Mouse (Mus musculus): ENCODE measurements around the gene Use1.
A peak's percentile ranks its signal among the peaks of the same experiment; 100 is the strongest.

Gene Use1

DNA sequence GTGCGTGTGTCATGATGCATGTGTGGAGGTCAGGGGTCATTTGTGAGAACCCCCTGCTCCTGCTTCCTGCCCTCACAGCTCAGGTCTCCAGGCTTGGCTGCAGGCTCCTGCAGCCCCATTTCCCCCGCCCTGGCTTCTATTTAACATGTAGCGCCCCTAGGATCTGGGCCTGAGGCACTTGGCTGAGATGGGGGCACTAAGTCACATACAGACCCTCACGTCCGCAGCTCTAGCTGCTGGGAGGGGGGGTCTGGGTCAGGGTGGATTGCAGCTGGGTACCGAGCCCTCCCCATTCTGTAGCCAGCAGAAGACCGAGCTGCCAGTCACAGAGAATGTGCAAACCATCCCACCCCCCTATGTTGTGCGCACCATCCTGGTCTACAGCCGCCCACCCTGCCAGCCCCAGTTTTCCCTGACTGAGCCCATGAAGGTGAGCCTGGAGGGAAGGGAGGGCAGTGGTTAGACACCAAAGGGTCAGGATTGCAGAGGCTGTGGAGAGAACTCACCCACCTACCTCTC, 35.9 kb downstream of the Use1 start:
- no peak for DNase-seq (ENCODE audit: low spot score)

DNA sequence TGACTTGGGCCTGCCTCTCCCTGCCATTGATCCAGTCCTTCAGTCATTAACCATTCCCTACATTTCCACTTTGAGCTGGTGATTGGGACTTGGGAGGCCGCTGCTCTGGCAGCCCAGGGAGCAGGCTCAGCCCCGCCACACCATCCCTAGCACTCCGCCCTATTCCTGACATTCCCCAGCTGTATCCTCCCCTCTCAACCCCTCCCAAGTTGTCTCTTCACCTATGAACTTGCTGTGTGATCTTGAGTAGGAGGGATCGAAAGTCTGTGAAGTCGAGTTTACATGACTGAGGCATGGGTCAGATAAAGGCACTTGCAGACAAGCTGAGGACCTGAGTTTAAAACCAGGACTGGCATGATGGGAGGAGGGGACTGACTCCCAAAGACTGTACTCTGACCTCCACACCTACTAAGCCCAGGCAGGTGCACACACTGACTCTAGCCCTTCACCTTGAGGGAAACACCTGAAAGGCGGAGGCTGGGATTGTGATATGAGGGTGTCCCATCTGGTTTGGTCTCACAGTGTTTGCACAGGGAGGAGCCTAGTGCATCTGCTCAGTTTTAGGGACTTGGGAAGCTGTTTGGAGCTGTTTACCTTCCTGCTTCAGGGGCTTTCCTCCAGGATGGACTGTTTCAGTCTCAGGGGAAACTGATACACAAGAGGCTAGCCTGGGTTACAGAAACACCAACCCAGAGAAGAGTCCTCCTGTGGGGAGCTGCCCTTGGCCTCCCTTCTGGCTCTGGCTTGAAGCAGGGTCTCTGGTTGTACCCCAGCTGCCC, 36.6 kb downstream of the Use1 start:
- no peak for DNase-seq (ENCODE audit: low spot score)

DNA sequence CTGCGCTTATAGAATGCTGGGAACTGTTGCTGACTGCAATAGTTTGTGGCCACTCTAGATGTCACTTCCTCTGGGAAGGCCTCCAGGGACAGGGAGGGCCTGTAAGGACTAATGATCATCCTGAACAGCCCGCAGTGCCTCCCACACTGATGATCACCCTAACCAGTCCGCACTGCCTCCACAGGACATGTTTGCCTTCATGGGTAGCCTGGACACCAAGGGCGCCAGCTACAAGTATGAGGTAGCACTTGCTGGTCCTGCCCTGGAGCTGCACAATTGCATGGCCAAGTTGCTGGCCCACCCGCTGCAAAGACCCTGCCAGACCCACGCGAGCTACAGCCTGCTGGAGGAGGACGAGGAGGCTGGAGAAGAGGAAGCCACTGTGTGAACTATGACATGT, 37.4 kb downstream of the Use1 start:
- DNase-seq (ENCODE audit: low spot score), result no peak

DNA sequence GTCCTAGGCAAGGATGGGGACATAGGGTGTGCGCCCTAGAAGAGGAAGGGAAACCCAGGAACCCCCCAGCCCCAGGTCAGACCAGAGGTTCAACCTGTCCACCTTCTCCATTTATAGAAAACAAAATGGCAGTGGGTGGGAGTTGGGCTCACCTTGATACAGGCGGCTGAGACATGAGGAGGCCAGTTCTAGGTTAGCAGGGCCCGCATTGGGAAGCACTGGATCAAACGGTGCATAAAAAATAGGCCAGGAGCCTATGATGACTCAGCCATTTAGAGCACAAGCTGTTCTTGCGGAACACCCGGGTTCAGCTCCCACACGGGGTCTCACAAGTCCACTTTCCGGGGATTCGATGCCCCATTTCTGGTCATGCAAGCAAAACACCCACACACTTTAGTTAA, 38.3 kb downstream of the Use1 start:
- DNase-seq (ENCODE audit: low spot score), result no peak

DNA sequence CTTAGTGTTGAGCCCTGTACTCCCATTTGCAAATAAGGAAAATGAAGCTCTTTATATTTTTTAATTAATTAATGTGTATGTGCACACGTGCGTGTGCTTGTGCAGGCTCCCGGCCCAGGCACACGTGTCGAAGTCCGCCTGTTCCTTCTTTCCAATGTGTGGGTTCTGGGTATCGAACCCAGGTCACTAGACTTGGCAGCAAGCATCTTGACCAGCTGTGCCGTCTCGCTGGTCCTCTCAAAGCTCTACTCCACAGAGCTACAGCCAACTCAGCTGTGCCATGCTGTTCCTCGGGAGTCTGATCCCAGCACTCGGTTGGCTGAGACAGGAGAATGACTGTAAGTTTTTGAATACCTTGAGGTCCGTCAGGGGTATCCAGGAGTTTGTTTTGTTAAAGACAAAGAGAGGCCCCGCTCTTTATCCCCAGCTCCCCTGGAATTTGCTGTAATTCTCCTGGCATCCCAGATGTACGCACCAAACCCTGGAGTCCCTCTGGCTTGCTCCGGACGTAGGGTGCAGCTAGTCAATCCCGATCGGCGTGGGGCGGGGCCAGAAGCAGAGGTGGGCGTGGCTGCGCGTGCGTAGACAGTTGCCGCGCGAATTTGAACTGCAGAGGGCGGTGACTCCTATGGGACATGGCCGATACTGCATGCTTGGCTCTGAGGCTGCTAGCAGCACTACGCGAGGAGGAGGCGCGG, 38.9 kb downstream of the Use1 start, which contains the start of gene Ankle1:
Gene Ankle1 (plus strand): TSS at position 610 of the 698 bp plus-strand sequence.
- DNase-seq (ENCODE audit: low spot score), result peak; percentile 99

DNA sequence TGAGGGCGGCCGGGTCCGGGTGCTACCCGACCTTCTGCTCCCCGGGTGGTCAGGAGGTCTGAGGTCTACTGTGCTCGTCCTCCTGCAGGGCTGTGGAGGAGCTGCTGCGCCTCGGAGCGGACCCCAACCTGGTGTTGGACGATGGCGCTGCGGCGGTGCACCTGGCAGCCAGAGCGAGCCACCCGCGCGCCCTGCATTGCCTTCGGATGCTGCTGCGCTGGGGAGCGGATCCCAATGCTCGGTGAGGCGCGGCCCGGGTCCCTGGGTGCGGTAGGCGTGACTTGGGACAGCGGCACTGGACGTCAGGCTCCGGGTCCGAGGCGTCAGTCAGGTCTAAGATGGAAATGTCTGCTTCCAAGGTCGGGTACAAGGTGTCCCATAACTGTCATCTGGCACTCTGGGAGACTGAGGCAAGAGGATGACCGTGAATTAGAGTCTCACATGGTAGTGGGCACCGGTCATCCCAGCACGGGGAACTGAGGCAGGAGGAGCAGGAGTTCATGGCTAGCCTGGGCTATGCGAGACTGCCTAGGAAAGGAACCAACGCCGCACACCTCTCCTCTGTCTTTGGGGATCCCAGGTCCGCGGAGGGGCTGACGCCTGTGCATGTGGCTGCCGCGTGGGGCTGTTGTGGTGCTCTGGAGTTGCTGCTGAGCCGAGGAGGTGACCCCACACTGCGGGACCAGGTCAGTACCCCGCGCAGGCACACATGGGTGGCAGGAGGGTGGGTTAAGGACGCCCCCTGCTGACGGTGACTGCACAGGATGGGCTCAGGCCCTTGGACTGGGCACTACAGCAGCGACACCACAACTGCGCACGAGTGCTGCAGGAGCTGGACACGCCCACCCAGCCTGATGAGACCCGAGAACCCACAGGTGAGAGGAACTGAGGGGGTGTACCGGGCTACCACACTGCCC, 39.7 kb downstream of the Use1 start:
- DNase-seq (ENCODE audit: low spot score), result peak; percentile 51

DNA sequence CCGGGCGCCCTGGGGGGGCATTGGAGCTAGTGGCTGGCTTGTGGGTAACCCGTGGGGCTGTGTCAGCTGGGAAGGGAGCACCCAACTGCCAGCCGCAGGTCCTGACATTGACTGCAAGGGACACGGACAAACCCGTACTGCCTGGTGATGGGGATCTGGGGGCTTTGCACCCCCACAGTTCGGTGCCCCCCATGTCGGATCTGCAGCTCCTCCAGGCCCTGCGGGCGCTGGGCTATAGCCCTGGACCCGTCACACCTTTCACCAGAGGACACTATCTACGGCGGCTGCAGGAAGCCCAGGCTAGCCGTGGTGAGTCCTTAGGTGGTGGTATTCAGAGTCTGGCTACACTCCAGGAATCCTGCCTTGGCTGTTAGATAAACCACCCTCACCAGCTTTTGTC, 40.8 kb downstream of the Use1 start:
- DNase-seq (ENCODE audit: low spot score), result no peak

DNA sequence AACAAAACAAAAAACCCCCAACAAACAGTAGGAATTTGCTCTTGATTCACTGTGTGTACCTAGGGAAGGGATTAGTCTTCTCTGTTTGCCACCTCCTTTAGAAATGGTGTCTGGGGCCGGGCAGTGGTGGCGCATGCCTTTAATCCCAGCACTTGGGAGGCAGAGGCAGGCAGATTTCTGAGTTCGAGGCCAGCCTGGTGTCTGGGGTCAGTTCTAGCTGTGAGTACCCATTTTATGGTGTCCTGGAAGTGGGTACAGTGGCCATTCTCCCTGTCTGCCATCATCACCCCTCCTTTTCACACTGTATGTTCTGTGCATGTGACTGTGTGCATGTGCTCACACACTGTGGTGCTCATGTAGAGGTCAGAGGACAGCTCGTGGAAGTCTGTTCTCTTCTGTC, 41.6 kb downstream of the Use1 start:
- DNase-seq (ENCODE audit: low spot score), result no peak

DNA sequence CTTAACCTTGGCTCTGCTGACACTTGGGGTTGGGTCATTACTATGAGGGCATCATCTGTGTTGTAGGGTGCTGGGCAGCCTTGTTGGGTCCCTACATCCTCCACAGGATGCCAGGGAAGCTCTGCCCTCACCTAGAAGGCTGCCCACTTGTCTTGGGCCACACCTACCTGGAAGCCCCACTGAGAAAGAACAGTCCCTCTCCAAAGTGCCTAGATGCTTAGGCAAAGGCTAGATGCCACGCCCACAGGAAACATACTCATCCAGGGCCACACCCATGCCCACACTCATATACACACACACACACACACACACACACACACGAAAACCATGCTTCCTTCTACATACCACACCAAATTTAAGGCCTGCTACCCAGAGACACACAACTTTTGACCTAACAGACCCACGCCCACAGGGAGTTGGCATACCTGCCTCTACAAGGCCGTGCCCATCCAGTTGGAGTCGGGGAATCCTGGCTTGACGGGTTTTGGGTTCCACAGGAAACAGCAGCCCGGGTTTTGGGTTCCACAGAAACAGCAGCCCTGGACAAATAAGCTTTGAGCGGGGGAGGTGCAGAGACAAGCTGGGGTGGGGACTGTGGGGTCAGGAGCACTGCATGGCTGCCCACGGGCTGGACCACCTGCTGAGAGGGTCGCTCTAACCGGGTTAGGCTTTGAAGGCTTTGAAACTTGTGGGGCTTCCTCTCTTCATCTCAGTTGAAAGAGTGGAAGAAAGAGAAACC, 45.1 kb downstream of the Use1 start:
- no peak for DNase-seq (ENCODE audit: low spot score)

Measured in ovary, postnatal 14 days (tissue).